Mouse (Mus musculus) lung, embryonic 16.5 days (tissue): ENCODE measurements around the gene Ttc3. TPM values are rescaled to one million over a fixed set of nuclear protein-coding genes. Genes with fewer than 3 reads are reported as not detected.
"Not testable (repeated sequence)": the region's sequence is repeated elsewhere in the genome, so short reads cannot be mapped to it uniquely, and the experiment has no call there.

ENCODE experiments used
- ATAC-seq: fragments of 200-750 bp; cut with Nextera tagmentation; 2 replicates; pipeline ENCODE4 v1.8.0; 2017; ENCODE audit warnings: low read depth, mild to moderate bottlenecking, moderate library complexity
- H3K27ac ChIP-seq: fragments of 300-500 bp; sonication (generic); 2 replicates; pipeline ENCODE4 v1.5.1; 2014; ENCODE audit warnings: mild to moderate bottlenecking, control low read depth, low read length
- H3K27me3 ChIP-seq: fragments of 300-500 bp; sonication (generic); 2 replicates; pipeline ENCODE4 v1.6.1; 2014; ENCODE audit warnings: low read depth, low read length, mixed read lengths; ENCODE audit not compliant: control insufficient read depth, insufficient read depth
- H3K36me3 ChIP-seq: fragments of 300-500 bp; sonication (generic); 2 replicates; pipeline ENCODE4 v1.6.1; 2014; ENCODE audit warnings: low read length; ENCODE audit not compliant: control insufficient read depth, insufficient read depth
- H3K4me1 ChIP-seq: fragments of 300-500 bp; sonication (generic); replicated peaks from 2 replicates; pipeline ENCODE4 v1.6.1; 2014; ENCODE audit warnings: low read length, mixed read lengths; ENCODE audit not compliant: control insufficient read depth, insufficient read depth
- H3K4me2 ChIP-seq: fragments of 300-500 bp; sonication (generic); 2 replicates; pipeline ENCODE4 v1.6.1; 2014; ENCODE audit warnings: low read depth, low read length, control low read depth
- H3K4me3 ChIP-seq: fragments of 300-500 bp; sonication (generic); 2 replicates; pipeline ENCODE4 v1.5.1; 2014; ENCODE audit warnings: mild to moderate bottlenecking, low read length, control low read depth
- H3K9ac ChIP-seq: fragments of 300-500 bp; sonication (generic); 2 replicates; pipeline ENCODE4 v1.6.1; 2014; ENCODE audit warnings: low read length, control low read depth
- H3K9me3 ChIP-seq: fragments of 300-500 bp; sonication (generic); 2 replicates; pipeline ENCODE4 v1.6.1; 2016; ENCODE audit warnings: low read length; ENCODE audit not compliant: control insufficient read depth
- WGBS: fragments of 180-500 bp; shearing (Covaris S2); extraction: QIAGEN DNeasy Blood & Tissue Kit; methylation state at CpG from one replicate; pipeline ENCODE4 v1.1.7; 2014; 5-methylcytosine and 5-hydroxymethylcytosine counted together
- polyA plus RNA-seq: library from polyadenylated mRNA; unstranded; fragments of >200 nt; fragmentation: Nextera tagmentation; extraction: Ambion mirVana; gene quantifications from 2 replicates; pipeline ENCODE4 v1.2.1, GENCODE M21; 2015

The Ttc3 gene
- polyA plus RNA-seq, 1 experiment from 2014 or later, result 153 TPM

- WGBS, result 86% methylated on average over 2 of the region's 2 CpGs
- ATAC-seq, result no peak
- H3K27ac ChIP-seq, result no peak overlapping the region
Observed at GRCm38 (mm10) chr16:94441361-94441760, 70.9 kb downstream of the Ttc3 start.

GRCm38 (mm10) chr16:94449151-94449550, 78.7 kb downstream of the Ttc3 start:
- H3K4me3 ChIP-seq, result no peak overlapping the region
- H3K4me1 ChIP-seq, result no peaks in the 10 kb centered on the region
- ATAC-seq, result no peak
- H3K27ac ChIP-seq, result no peak overlapping the region
- no peak overlapping the region for H3K4me2 ChIP-seq
- no peaks in the 10 kb centered on the region for H3K9me3 ChIP-seq
- no peaks in the 10 kb centered on the region for H3K27me3 ChIP-seq
- H3K9ac ChIP-seq, result no peak overlapping the region
- peaks cover 34% of the 10 kb centered on the region for H3K36me3 ChIP-seq
- WGBS, result 74% methylated on average over 8 of the region's 8 CpGs

More at GRCm38 (mm10) chr16:94441361-94441760, 70.9 kb downstream of the Ttc3 start:
- no peaks in the 10 kb centered on the region for H3K9me3 ChIP-seq
- no peak overlapping the region for H3K9ac ChIP-seq
- no peaks in the 10 kb centered on the region for H3K27me3 ChIP-seq
- H3K36me3 ChIP-seq, result peaks cover 46% of the 10 kb centered on the region
- H3K4me2 ChIP-seq, result no peak overlapping the region
- no peaks in the 10 kb centered on the region for H3K4me1 ChIP-seq
- H3K4me3 ChIP-seq, result no peak overlapping the region

- no peak overlapping the region for H3K4me2 ChIP-seq
- H3K9ac ChIP-seq, result no peak overlapping the region
- H3K27ac ChIP-seq, result no peak overlapping the region
- no peaks in the 10 kb centered on the region for H3K9me3 ChIP-seq
- 88% methylated on average over 7 of the region's 7 CpGs for WGBS
- H3K36me3 ChIP-seq, result peaks cover 34% of the 10 kb centered on the region
- no peak for ATAC-seq
- H3K4me1 ChIP-seq, result no peaks in the 10 kb centered on the region
- H3K27me3 ChIP-seq, result no peaks in the 10 kb centered on the region
- no peak overlapping the region for H3K4me3 ChIP-seq
Observed at GRCm38 (mm10) chr16:94449632-94450031, 79.2 kb downstream of the Ttc3 start.

GRCm38 (mm10) chr16:94451545-94452488, 81.4 kb downstream of the Ttc3 start:
- no peak overlapping the region for H3K4me2 ChIP-seq
- no peaks in the 10 kb centered on the region for H3K27me3 ChIP-seq
- H3K4me3 ChIP-seq, result no peak overlapping the region
- H3K36me3 ChIP-seq, result peaks cover 36% of the 10 kb centered on the region
- no peaks in the 10 kb centered on the region for H3K9me3 ChIP-seq
- H3K27ac ChIP-seq, result no peak overlapping the region
- WGBS, result 74% methylated on average over 11 of the region's 11 CpGs
- ATAC-seq, result no peak
- H3K4me1 ChIP-seq, result no peaks in the 10 kb centered on the region
- no peak overlapping the region for H3K9ac ChIP-seq

GRCm38 (mm10) chr16:94452768-94453167, 82.3 kb downstream of the Ttc3 start:
- Histone ChIP-seq H3K36me3 (peaks cover 35% of the 10 kb centered on the region), H3K27me3 (no peaks in the 10 kb centered on the region), H3K9me3 (no peaks in the 10 kb centered on the region), H3K4me1 (no peaks in the 10 kb centered on the region), H3K27ac (no peak overlapping the region), H3K4me2 (no peak overlapping the region), H3K9ac (no peak overlapping the region), H3K4me3 (no peak overlapping the region)
- ATAC-seq, result no peak
- 63% methylated on average over 4 of the region's 4 CpGs for WGBS

- peaks cover 41% of the 10 kb centered on the region for H3K36me3 ChIP-seq
- H3K9ac ChIP-seq, result no peak overlapping the region
- H3K9me3 ChIP-seq, result no peaks in the 10 kb centered on the region
- no peak overlapping the region for H3K4me2 ChIP-seq
- no peak for ATAC-seq
- WGBS, result 58% methylated on average over 4 of the region's 4 CpGs
- H3K4me1 ChIP-seq, result no peaks in the 10 kb centered on the region
- H3K27ac ChIP-seq, result no peak overlapping the region
- H3K4me3 ChIP-seq, result no peak overlapping the region
- H3K27me3 ChIP-seq, result no peaks in the 10 kb centered on the region
Observed at GRCm38 (mm10) chr16:94454146-94454545, 83.7 kb downstream of the Ttc3 start.

- no peak for ATAC-seq
- WGBS, result 64% methylated on average over 3 of the region's 3 CpGs
- H3K4me3 ChIP-seq, result no peak overlapping the region
- H3K36me3 ChIP-seq, result peaks cover 77% of the 10 kb centered on the region
- H3K9ac ChIP-seq, result no peak overlapping the region
- H3K27ac ChIP-seq, result no peak overlapping the region
- H3K4me2 ChIP-seq, result no peak overlapping the region
- H3K9me3 ChIP-seq, result no peaks in the 10 kb centered on the region
- H3K4me1 ChIP-seq, result no peaks in the 10 kb centered on the region
- H3K27me3 ChIP-seq, result no peaks in the 10 kb centered on the region
Observed at GRCm38 (mm10) chr16:94464067-94464466, 93.6 kb downstream of the Ttc3 start.

- Histone ChIP-seq H3K4me1 (no peaks in the 10 kb centered on the region), H3K36me3 (peaks cover 67% of the 10 kb centered on the region), H3K27ac (no peak overlapping the region), H3K27me3 (no peaks in the 10 kb centered on the region), H3K4me2 (no peak overlapping the region), H3K9me3 (no peaks in the 10 kb centered on the region), H3K9ac (no peak overlapping the region), H3K4me3 (no peak overlapping the region)
- ATAC-seq, result no peak
- 74% methylated on average over 4 of the region's 4 CpGs for WGBS
Observed at GRCm38 (mm10) chr16:94465900-94466299, 95.5 kb downstream of the Ttc3 start.

GRCm38 (mm10) chr16:94466317-94466716, 95.9 kb downstream of the Ttc3 start:
- H3K4me2 ChIP-seq, H3K4me3 ChIP-seq, ATAC-seq, H3K4me1 ChIP-seq, H3K27ac ChIP-seq, H3K9me3 ChIP-seq, H3K9ac ChIP-seq, H3K27me3 ChIP-seq: not testable (repeated sequence)
- WGBS, result 88% methylated on average over 7 of the region's 7 CpGs
- H3K36me3 ChIP-seq, result peaks cover 63% of the 10 kb centered on the region
